In the genomic region with DNA sequence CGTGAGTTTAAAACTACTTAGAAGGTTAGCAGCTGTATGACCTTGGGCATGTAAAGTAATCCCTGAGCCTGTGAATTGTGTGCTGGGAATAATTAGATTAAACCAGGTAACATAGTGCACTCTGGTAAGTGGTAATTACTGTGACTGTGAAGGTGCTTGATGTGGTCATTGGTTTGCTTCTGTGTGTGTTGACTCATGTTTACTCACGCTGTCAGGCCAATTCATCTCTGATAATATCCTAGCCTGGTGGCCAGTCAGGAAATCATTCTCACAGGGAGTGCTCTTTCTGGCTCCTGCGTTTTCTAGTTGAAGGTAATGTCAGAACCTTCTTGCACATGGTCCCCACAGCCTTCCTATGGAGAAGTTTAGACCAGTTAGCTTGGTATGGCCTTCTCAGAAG, we compare ENCODE assay signal across 8 mouse cellular contexts. TPM values are rescaled to one million over a fixed set of nuclear protein-coding genes. Genes with fewer than 3 reads are reported as not detected.
DNase-seq lines count a peak whose midpoint lies in the region; ATAC-seq and TF ChIP-seq lines count a peak whose summit lies in the region.

No protein-coding gene starts in this region.

- no peaks in the 10 kb centered on the region; the same call in 1 of the 2 replicates for H3K4me1 ChIP-seq in lung, adult 2 months (ENCODE audit: control insufficient read depth, insufficient read depth, low read length)
- H3K4me1 ChIP-seq in cortical plate, adult 2 months (ENCODE audit: control insufficient read depth, insufficient read depth, low read length) = peaks cover 2% of the 10 kb centered on the region; the same call in 1 of the 2 replicates
- peaks cover 24% of the 10 kb centered on the region for H3K4me1 ChIP-seq in hindbrain, embryonic 15.5 days (replicated peaks)
- peaks cover 8% of the 10 kb centered on the region; the same call in 1 of the 2 replicates for H3K4me1 ChIP-seq in midbrain, postnatal 0 days (ENCODE audit: insufficient read depth, low read length)

- H3K36me3 ChIP-seq in hindbrain, embryonic 15.5 days = peaks cover 4% of the 10 kb centered on the region
- H3K36me3 ChIP-seq in midbrain, postnatal 0 days (ENCODE audit: insufficient read depth, low read length) = peaks cover 9% of the 10 kb centered on the region

- H3K27me3 ChIP-seq in hindbrain, embryonic 15.5 days = peaks cover 3% of the 10 kb centered on the region; the same call in 1 of the 2 replicates
- no peaks in the 10 kb centered on the region for H3K27me3 ChIP-seq in midbrain, postnatal 0 days (ENCODE audit: insufficient read depth, low read length)

- H3K4me2 ChIP-seq in hindbrain, embryonic 15.5 days = peak overlapping the region; percentile 78
- H3K4me2 ChIP-seq in midbrain, postnatal 0 days (ENCODE audit: low read depth, low read length, poor library complexity, severe bottlenecking) = peak overlapping the region; percentile 73

- no peak for TF ChIP-seq POLR2A in lung, adult 2 months (IDR thresholded peaks at IDR 0.05; ENCODE audit: borderline replicate concordance, extremely low read depth, low read depth, low read length)
- no peak for TF ChIP-seq POLR2A in cortical plate, adult 2 months (IDR thresholded peaks at IDR 0.05; ENCODE audit: extremely low read depth, insufficient read depth, low read length)

- TF ChIP-seq CTCF in lung, adult 2 months (IDR thresholded peaks at IDR 0.05; ENCODE audit: insufficient read depth, low read length) = no peak
- TF ChIP-seq CTCF in cortical plate, adult 2 months (IDR thresholded peaks at IDR 0.05; ENCODE audit: extremely low read depth, insufficient read depth, low read length) = no peak
- TF ChIP-seq CTCF in midbrain, postnatal 0 days (IDR thresholded peaks at IDR 0.05) = no peak

- WGBS in lung, adult 2 months = 14% methylated on average over 3 of the region's 3 CpGs
- WGBS in hindbrain, embryonic 15.5 days = 39% methylated on average over 3 of the region's 3 CpGs
- WGBS in midbrain, postnatal 0 days = 28% methylated on average over 3 of the region's 3 CpGs

- peak overlapping the region; percentile 77 for H3K4me3 ChIP-seq in lung, adult 2 months (replicated peaks; ENCODE audit: extremely low read depth, low read depth, low read length)
- peak overlapping the region; percentile 99 for H3K4me3 ChIP-seq in cortical plate, adult 2 months (ENCODE audit: insufficient read depth, low read length)
- H3K4me3 ChIP-seq in hindbrain, embryonic 15.5 days = peak overlapping the region; percentile 93
- H3K4me3 ChIP-seq in midbrain, postnatal 0 days (ENCODE audit: low read depth, low read length) = peak overlapping the region; percentile 94

- ATAC-seq in hindbrain, embryonic 15.5 days (ENCODE audit: low FRiP score, low read depth) = no peak
- no peak for ATAC-seq in midbrain, postnatal 0 days (ENCODE audit: low FRiP score)

- H3K9me3 ChIP-seq in hindbrain, embryonic 15.5 days = no peaks in the 10 kb centered on the region
- no peaks in the 10 kb centered on the region for H3K9me3 ChIP-seq in midbrain, postnatal 0 days (ENCODE audit: low read length)

- no peak for DNase-seq in lung, adult 2 months
- DNase-seq in lung, postnatal 14 days = no peak
- no peak for DNase-seq in midbrain, postnatal 0 days (ENCODE audit: low spot score)
- no peak for DNase-seq in cerebellum, adult 9-11 months
- no peak for DNase-seq in ovary, adult 18-20 months (ENCODE audit: low spot score)
- DNase-seq in frontal cortex, postnatal 10 days (ENCODE audit: low spot score in 2 of 2) = no peak

- H3K27ac ChIP-seq in cortical plate, adult 2 months (ENCODE audit: insufficient read depth, low read length) = no peak overlapping the region
- no peak overlapping the region for H3K27ac ChIP-seq in hindbrain, embryonic 15.5 days (replicated peaks)
- H3K27ac ChIP-seq in midbrain, postnatal 0 days (ENCODE audit: low read depth, low read length) = no peak overlapping the region

- H3K9ac ChIP-seq in hindbrain, embryonic 15.5 days = peak overlapping the region; percentile 83
- peak overlapping the region; percentile 92 for H3K9ac ChIP-seq in midbrain, postnatal 0 days (replicated peaks; ENCODE audit: low read length, poor library complexity, severe bottlenecking)

RNA-seq across cellular contexts. Expression of a gene that starts 1.3 kb away (rescaled TPM):
- polyA plus RNA-seq in lung, adult 2 months (2012; rRNA removed) = 46.4 and 49.9 TPM in 2 replicates
- polyA plus RNA-seq in cortical plate, adult 2 months (2012; rRNA removed) = 33.2 and 35.0 TPM in 2 replicates
- polyA plus RNA-seq in hindbrain, embryonic 15.5 days (2015; fragmentation: Nextera tagmentation; extraction: Ambion mirVana) = 31.0 and 31.3 TPM in 2 replicates
- total RNA-seq in midbrain, postnatal 0 days (2014; rRNA removed) = 54.4 and 58.3 TPM in 2 replicates
- 17.6 and 26.0 TPM in 2 replicates for polyA plus RNA-seq in midbrain, postnatal 0 days (2015; fragmentation: Nextera tagmentation; extraction: Ambion mirVana)
